In genomic region chr12:26403372-26404125, GRCm38 (mm10) we compare ENCODE assay signal across 9 mouse cellular contexts. TPM values are rescaled to one million over a fixed set of nuclear protein-coding genes. Genes with fewer than 3 reads are reported as not detected.
A peak's percentile ranks its signal among the peaks of the same experiment; 100 is the strongest.
DNase-seq lines count a peak whose midpoint lies in the region; ATAC-seq and TF ChIP-seq lines count a peak whose summit lies in the region.
"Had no signal": no experiment of that assay in that cellular context is flagged by ENCODE, and none has a peak within 500 bp of the region (broad histone marks: within the 10 kb centered on the region; RNA-seq: fewer than 3 reads in every experiment).

No protein-coding gene starts in this region.

- DNase-seq in adrenal gland, adult (ENCODE audit: inconsistent age in 2 of 2, low spot score in 1 of 2): peak; percentile 45 to 79
- DNase-seq in adrenal gland, postnatal 4 days (ENCODE audit: low spot score in 2 of 2): no peak
- DNase-seq in cerebellum, adult 9-10 months: peak; percentile 93
- DNase-seq in heart, postnatal 0 days (ENCODE audit: low spot score): no peak
- DNase-seq in lung, postnatal 14 days: peak; percentile 73
- no peak for DNase-seq in hindbrain, embryonic 10.5 days (ENCODE audit: low spot score)
- no peak for DNase-seq in hindbrain, embryonic 14.5 days (ENCODE audit: low spot score)

- 58% methylated on average over 16 of the region's 16 CpGs for WGBS in heart, postnatal 0 days
- WGBS in hindbrain, embryonic 10.5 days: 88% methylated on average over 16 of the region's 16 CpGs
- 83% methylated on average over 16 of the region's 16 CpGs for WGBS in hindbrain, embryonic 14.5 days

- H3K9ac ChIP-seq in heart, postnatal 0 days (replicated peaks; ENCODE audit: low read depth, low read length): no peak overlapping the region
- H3K9ac ChIP-seq in hindbrain, embryonic 14.5 days: no peak overlapping the region
- H3K9ac ChIP-seq: limb, embryonic 13.5 days had no signal

- no peak overlapping the region for H3K4me3 ChIP-seq in heart, postnatal 0 days (ENCODE audit: low read depth, low read length)
- no peak overlapping the region for H3K4me3 ChIP-seq in hindbrain, embryonic 10.5 days
- H3K4me3 ChIP-seq in hindbrain, embryonic 14.5 days (replicated peaks; ENCODE audit: low read length): no peak overlapping the region
- H3K4me3 ChIP-seq: limb, embryonic 13.5 days had no signal

- H3K4me2 ChIP-seq in heart, postnatal 0 days (ENCODE audit: low read depth, low read length): no peak overlapping the region
- H3K4me2 ChIP-seq in hindbrain, embryonic 14.5 days (replicated peaks): no peak overlapping the region
- H3K4me2 ChIP-seq: limb, embryonic 13.5 days had no signal

- no peak for TF ChIP-seq CTCF in heart, postnatal 0 days (IDR thresholded peaks at IDR 0.05; ENCODE audit: low read depth)

- 0 out of 2 replicates have a peak, but pooled peaks cover 3% of the 10 kb centered on the region for H3K27me3 ChIP-seq in heart, postnatal 0 days (ENCODE audit: control insufficient read depth, insufficient read depth, low read length)
- H3K27me3 ChIP-seq in hindbrain, embryonic 10.5 days (ENCODE audit: insufficient read depth, poor library complexity, severe bottlenecking): no peaks in the 10 kb centered on the region
- H3K27me3 ChIP-seq in hindbrain, embryonic 14.5 days (ENCODE audit: control insufficient read depth, insufficient read depth, low read length): no peaks in the 10 kb centered on the region
- H3K27me3 ChIP-seq: limb, embryonic 13.5 days had no signal

- no peaks in the 10 kb centered on the region for H3K9me3 ChIP-seq in heart, postnatal 0 days (replicated peaks; ENCODE audit: control insufficient read depth, low read length)
- peaks cover 4% of the 10 kb centered on the region; the same call in 1 of the 2 replicates for H3K9me3 ChIP-seq in hindbrain, embryonic 10.5 days
- no peaks in the 10 kb centered on the region for H3K9me3 ChIP-seq in hindbrain, embryonic 14.5 days (ENCODE audit: control insufficient read depth, low read length)
- H3K9me3 ChIP-seq: limb, embryonic 13.5 days had no signal

- H3K4me1 ChIP-seq in heart, postnatal 0 days (ENCODE audit: control insufficient read depth, insufficient read depth): peaks cover 32% of the 10 kb centered on the region
- peaks cover 13% of the 10 kb centered on the region for H3K4me1 ChIP-seq in hindbrain, embryonic 10.5 days (replicated peaks)
- H3K4me1 ChIP-seq in hindbrain, embryonic 14.5 days (replicated peaks; ENCODE audit: control insufficient read depth, insufficient read depth, low read length): 0 out of 2 replicates have a peak, but pooled peaks cover under 1% of the 10 kb centered on the region

- ATAC-seq in heart, postnatal 0 days (ENCODE audit: insufficient read depth, low read depth): no peak
- ATAC-seq in megakaryocyte, adult 5-6 weeks (ENCODE audit: poor library complexity, severe bottlenecking): no peak
- ATAC-seq in hindbrain, embryonic 14.5 days (ENCODE audit: low FRiP score): no peak

- H3K27ac ChIP-seq in heart, postnatal 0 days (ENCODE audit: low read depth): peak overlapping the region; percentile 28
- no peak overlapping the region for H3K27ac ChIP-seq in hindbrain, embryonic 10.5 days
- H3K27ac ChIP-seq in hindbrain, embryonic 14.5 days: no peak overlapping the region
- H3K27ac ChIP-seq: limb, embryonic 13.5 days had no signal

- H3K36me3 ChIP-seq in heart, postnatal 0 days (replicated peaks; ENCODE audit: control insufficient read depth, insufficient read depth, low read length): no peaks in the 10 kb centered on the region
- H3K36me3 ChIP-seq in hindbrain, embryonic 10.5 days: peaks cover 57% of the 10 kb centered on the region
- 0 out of 2 replicates have a peak, but pooled peaks cover 8% of the 10 kb centered on the region for H3K36me3 ChIP-seq in hindbrain, embryonic 14.5 days (replicated peaks; ENCODE audit: control insufficient read depth, insufficient read depth)

- TF ChIP-seq EP300 in heart, postnatal 0 days (IDR thresholded peaks at IDR 0.05; ENCODE audit: low read depth): no peak

RNA-seq across cellular contexts. Expression of gene Rnf144a, which starts 11.5 kb away (rescaled TPM):
- total RNA-seq in adrenal gland, postnatal 4 days (2021): 10 to 100 TPM; 62.6 to 78.4 TPM
- 6.8 and 8.5 TPM in 2 replicates for total RNA-seq in heart, postnatal 0 days (2014; rRNA removed; ENCODE audit: low replicate concordance)
- polyA plus RNA-seq in heart, postnatal 0 days (2015; fragmentation: Nextera tagmentation; extraction: Ambion mirVana): 9.1 and 9.4 TPM in 2 replicates
- 36.3 and 38.3 TPM in 2 replicates for total RNA-seq in megakaryocyte, adult 5-6 weeks (2015)
- total RNA-seq in megakaryocyte, adult 5-6 weeks (2017): 35.8 and 36.1 TPM in 2 replicates
- polyA plus RNA-seq in hindbrain, embryonic 10.5 days (2016; fragmentation: Nextera tagmentation; extraction: Ambion mirVana): 34.3 and 38.4 TPM in 2 replicates
- 19.2 and 22.5 TPM in 2 replicates for polyA plus RNA-seq in hindbrain, embryonic 14.5 days (2014; fragmentation: Nextera tagmentation; extraction: Ambion mirVana)

RNA-seq across cellular contexts. Expression of gene Rsad2, which starts 52.7 kb away (rescaled TPM):
- total RNA-seq in adrenal gland, postnatal 4 days (2021): 10 to 100 TPM; 16.1 to 19.5 TPM
- 4.3 and 7.1 TPM in 2 replicates for total RNA-seq in heart, postnatal 0 days (2014; rRNA removed; ENCODE audit: low replicate concordance)
- 3.0 and 4.8 TPM in 2 replicates for polyA plus RNA-seq in heart, postnatal 0 days (2015; fragmentation: Nextera tagmentation; extraction: Ambion mirVana)
- 7.7 and 9.2 TPM in 2 replicates for total RNA-seq in megakaryocyte, adult 5-6 weeks (2015)
- 9.3 and 10.2 TPM in 2 replicates for total RNA-seq in megakaryocyte, adult 5-6 weeks (2017)
- polyA plus RNA-seq in hindbrain, embryonic 10.5 days (2016; fragmentation: Nextera tagmentation; extraction: Ambion mirVana): 0.30 and 0.35 TPM in 2 replicates
- polyA plus RNA-seq in hindbrain, embryonic 14.5 days (2014; fragmentation: Nextera tagmentation; extraction: Ambion mirVana): 0.42 and 0.58 TPM in 2 replicates

Comparison
In these comparisons a context has a peak if more than half of its experiments do, and no peak if none do; other contexts are left out.
1. DNase-seq: peak in adrenal gland, adult (2 of 2), cerebellum, adult 9-10 months (single experiment) and lung, postnatal 14 days (single experiment); none in adrenal gland, postnatal 4 days (0 of 2), heart, postnatal 0 days (single experiment), hindbrain, embryonic 10.5 days (single experiment) and hindbrain, embryonic 14.5 days (single experiment).